Mouse (Mus musculus) C2C12 (cell line): ENCODE measurements at regions not wholly inside any gene's neighbourhood (a gene's known extent, or its start where the extent isn't known, plus 50 kb on each side); places are given as distances from the start of the nearest gene placed in this dataset.

Experiments
- H3K27me3 ChIP-seq: one replicate; pipeline ENCODE4 v1.6.1; 2011; ENCODE audit not compliant: control insufficient read depth, insufficient read depth, insufficient read length
- H3K36me3 ChIP-seq: one replicate; pipeline ENCODE4 v1.6.1; 2011; ENCODE audit not compliant: control insufficient read depth, insufficient read depth
- H3K4me3 ChIP-seq: one replicate; pipeline ENCODE4 v1.5.1; 2011; ENCODE audit warnings: mild to moderate bottlenecking, control low read depth; ENCODE audit not compliant: poor library complexity, insufficient read depth, severe bottlenecking
- H3K79me2 ChIP-seq: one replicate; pipeline ENCODE4 v1.6.1; 2011; ENCODE audit not compliant: control insufficient read depth, insufficient read depth
- H3K79me3 ChIP-seq: one replicate; pipeline ENCODE4 v1.6.1; 2011; ENCODE audit warnings: low read depth, control low read depth
- H3ac ChIP-seq: one replicate; pipeline ENCODE3; 2011; ENCODE audit warnings: low read depth; ENCODE audit not compliant: control insufficient read depth, insufficient read length
- CEBPB ChIP-seq: IDR thresholded peaks from one replicate; pipeline ENCODE4 v1.6.1; 2011; ENCODE audit warnings: low read depth, mild to moderate bottlenecking, control low read depth, moderate library complexity
- CTCF ChIP-seq: IDR thresholded peaks from one replicate; pipeline ENCODE4 v1.5.1; 2011; ENCODE audit not compliant: control insufficient read depth, insufficient read depth, insufficient read length
- FOSL1 ChIP-seq: IDR thresholded peaks from one replicate; pipeline ENCODE4 v1.8.0; 2011; ENCODE audit warnings: mild to moderate bottlenecking, low read length; ENCODE audit not compliant: poor library complexity, insufficient read depth, severe bottlenecking
- MAX ChIP-seq: IDR thresholded peaks from one replicate; pipeline ENCODE4 v1.6.1; 2011; ENCODE audit warnings: mild to moderate bottlenecking, control low read depth
- MYOD1 ChIP-seq: IDR thresholded peaks from one replicate; pipeline ENCODE4 v1.6.1; 2011; ENCODE audit warnings: low read depth; ENCODE audit not compliant: control insufficient read depth, insufficient read length
- MYOG ChIP-seq: IDR thresholded peaks from one replicate; pipeline ENCODE4 v1.6.1; 2011; ENCODE audit not compliant: control insufficient read depth, insufficient read length; ENCODE audit errors: extremely low read depth
- USF1 ChIP-seq: IDR thresholded peaks from one replicate; pipeline ENCODE4 v1.6.1; 2011; ENCODE audit warnings: low read depth, mild to moderate bottlenecking, control low read depth, moderate library complexity

GRCm38 (mm10) chr17:93600236-93600635, 401.4 kb downstream of the Adcyap1 start:
- Histone ChIP-seq H3K79me2 (no peaks in the 10 kb centered on the region), H3ac (no peak overlapping the region), H3K36me3 (no peaks in the 10 kb centered on the region), H3K79me3 (no peaks in the 10 kb centered on the region), H3K4me3 (no peak overlapping the region), H3K27me3 (no peaks in the 10 kb centered on the region)
- TF ChIP-seq USF1, result no peak
- TF ChIP-seq CTCF, result no peak
- no peak for TF ChIP-seq MYOG
- no peak for TF ChIP-seq MAX
- no peak for TF ChIP-seq CEBPB
- no peak for TF ChIP-seq MYOD1
- TF ChIP-seq FOSL1, result no peak

DNA sequence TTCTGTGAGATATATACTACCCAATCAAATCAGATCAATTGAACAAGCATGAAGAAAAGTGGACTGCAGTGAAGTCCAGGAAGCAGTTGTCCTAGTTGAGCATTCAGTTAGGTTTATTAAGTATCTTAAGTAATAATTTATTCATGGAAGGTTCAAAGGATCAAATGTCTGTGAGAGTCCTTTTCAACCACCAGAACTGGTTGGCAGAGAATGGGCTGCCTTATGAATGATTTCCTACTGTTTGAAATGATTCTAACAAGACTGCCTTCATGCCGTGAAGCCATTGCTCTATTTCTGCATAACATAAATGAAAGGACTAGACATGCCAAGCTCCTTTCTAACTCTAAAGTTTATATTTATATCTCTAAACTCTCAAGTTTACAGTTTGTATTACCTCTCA, 410.4 kb downstream of the Adcyap1 start:
- H3ac ChIP-seq, result no peak overlapping the region
- H3K27me3 ChIP-seq, result no peaks in the 10 kb centered on the region
- H3K4me3 ChIP-seq, result no peak overlapping the region
- TF ChIP-seq MYOG (no peak), CEBPB (no peak), CTCF (no peak), MYOD1 (no peak), MAX (no peak), FOSL1 (no peak), USF1 (no peak)
- H3K79me3 ChIP-seq, result no peaks in the 10 kb centered on the region
- H3K36me3 ChIP-seq, result no peaks in the 10 kb centered on the region
- no peaks in the 10 kb centered on the region for H3K79me2 ChIP-seq

- Histone ChIP-seq H3K79me3 (no peaks in the 10 kb centered on the region), H3K79me2 (no peaks in the 10 kb centered on the region), H3K36me3 (no peaks in the 10 kb centered on the region), H3K27me3 (no peaks in the 10 kb centered on the region), H3K4me3 (no peak overlapping the region), H3ac (no peak overlapping the region)
- TF ChIP-seq MAX, result no peak
- no peak for TF ChIP-seq MYOG
- TF ChIP-seq MYOD1, result no peak
- no peak for TF ChIP-seq USF1
- no peak for TF ChIP-seq FOSL1
- TF ChIP-seq CTCF, result no peak
- no peak for TF ChIP-seq CEBPB
These were observed 411.3 kb downstream of the Adcyap1 start for GRCm38 (mm10) chr17:93609942-93610596.
